Mouse (Mus musculus): ENCODE data around the gene Alg2. TPM values are rescaled to one million over a fixed set of nuclear protein-coding genes. Genes with fewer than 3 reads are reported as not detected.

Gene Alg2
- polyA plus RNA-seq, 1 experiment from 2014 or later: 162 TPM

- H3K4me3 ChIP-seq (ENCODE audit: low read depth, low read length): peak overlapping the region; percentile 78
- peaks cover 14% of the 10 kb centered on the region for H3K36me3 ChIP-seq (ENCODE audit: control insufficient read depth, insufficient read depth, low read length)
- H3K27ac ChIP-seq (ENCODE audit: low read depth, low read length): peak overlapping the region; percentile 94
- H3K4me1 ChIP-seq (ENCODE audit: control insufficient read depth, insufficient read depth, low read length): peaks cover 8% of the 10 kb centered on the region
- no peaks in the 10 kb centered on the region for H3K27me3 ChIP-seq (ENCODE audit: control insufficient read depth, insufficient read depth, low read length)
- DNase-seq (ENCODE audit: low spot score) (peak; percentile 15), ATAC-seq (ENCODE audit: insufficient read depth, low FRiP score, low TSS enrichment) (peak; percentile 3; the same call in 1 of the 2 replicates)
- 14% methylated on average over 31 of the region's 31 CpGs for WGBS
- no peaks in the 10 kb centered on the region for H3K9me3 ChIP-seq (ENCODE audit: control insufficient read depth, low read length)
- H3K4me2 ChIP-seq (ENCODE audit: low read depth): peak overlapping the region; percentile 57
- peak overlapping the region; percentile 90 for H3K9ac ChIP-seq (ENCODE audit: low read length)
These were observed 854 bp upstream of the Alg2 start for GRCm38 (mm10) chr4:47474730-47475643.

- H3K9ac ChIP-seq (ENCODE audit: low read length): peak overlapping the region; percentile 90
- no peaks in the 10 kb centered on the region for H3K27me3 ChIP-seq (ENCODE audit: control insufficient read depth, insufficient read depth, low read length)
- H3K4me2 ChIP-seq (ENCODE audit: low read depth): peak overlapping the region; percentile 57
- WGBS: 5% methylated on average over 10 of the region's 14 CpGs
- no peaks in the 10 kb centered on the region for H3K9me3 ChIP-seq (ENCODE audit: control insufficient read depth, low read length)
- ATAC-seq (ENCODE audit: insufficient read depth, low FRiP score, low TSS enrichment): no peak; the same call in 1 of the 2 replicates
- H3K4me1 ChIP-seq (ENCODE audit: control insufficient read depth, insufficient read depth, low read length): peaks cover 8% of the 10 kb centered on the region
- peak overlapping the region; percentile 94 for H3K27ac ChIP-seq (ENCODE audit: low read depth, low read length)
- H3K4me3 ChIP-seq (ENCODE audit: low read depth, low read length): peak overlapping the region; percentile 78
- DNase-seq (ENCODE audit: low spot score): no peak
- H3K36me3 ChIP-seq (ENCODE audit: control insufficient read depth, insufficient read depth, low read length): peaks cover 25% of the 10 kb centered on the region
These were observed 556 bp downstream of the Alg2 start for GRCm38 (mm10) chr4:47473586-47473967.

- Histone ChIP-seq H3K4me2 (ENCODE audit: low read depth) (no peak overlapping the region), H3K27me3 (ENCODE audit: control insufficient read depth, insufficient read depth, low read length) (no peaks in the 10 kb centered on the region), H3K9me3 (ENCODE audit: control insufficient read depth, low read length) (no peaks in the 10 kb centered on the region), H3K4me1 (ENCODE audit: control insufficient read depth, insufficient read depth, low read length) (no peaks in the 10 kb centered on the region), H3K36me3 (ENCODE audit: control insufficient read depth, insufficient read depth, low read length) (peaks cover 27% of the 10 kb centered on the region), H3K27ac (ENCODE audit: low read depth, low read length) (no peak overlapping the region), H3K4me3 (ENCODE audit: low read depth, low read length) (no peak overlapping the region), H3K9ac (ENCODE audit: low read length) (no peak overlapping the region)
- WGBS: 92% methylated on average over 2 of the region's 2 CpGs
- ATAC-seq (ENCODE audit: insufficient read depth, low FRiP score, low TSS enrichment) (no peak), DNase-seq (ENCODE audit: low spot score) (no peak)
These were observed 6.9 kb downstream of the Alg2 start for GRCm38 (mm10) chr4:47467196-47467595.

- ATAC-seq (ENCODE audit: insufficient read depth, low FRiP score, low TSS enrichment): no peak
- Histone ChIP-seq H3K27ac (ENCODE audit: low read depth, low read length) (no peak overlapping the region), H3K4me3 (ENCODE audit: low read depth, low read length) (no peak overlapping the region)
These were observed 24.3 kb downstream of the Alg2 start for GRCm38 (mm10) chr4:47449586-47450522.

GRCm38 (mm10) chr4:47449116-47449515, 25.0 kb downstream of the Alg2 start:
- no peak overlapping the region for H3K4me3 ChIP-seq (ENCODE audit: low read depth, low read length)
- H3K9ac ChIP-seq (ENCODE audit: low read length): no peak overlapping the region
- DNase-seq (ENCODE audit: low spot score) (no peak), ATAC-seq (ENCODE audit: insufficient read depth, low FRiP score, low TSS enrichment) (no peak)
- H3K4me2 ChIP-seq (ENCODE audit: low read depth): no peak overlapping the region
- H3K9me3 ChIP-seq (ENCODE audit: control insufficient read depth, low read length): no peaks in the 10 kb centered on the region
- H3K27me3 ChIP-seq (ENCODE audit: control insufficient read depth, insufficient read depth, low read length): no peaks in the 10 kb centered on the region
- no peaks in the 10 kb centered on the region for H3K4me1 ChIP-seq (ENCODE audit: control insufficient read depth, insufficient read depth, low read length)
- WGBS: 56% methylated on average over 5 of the region's 5 CpGs
- no peak overlapping the region for H3K27ac ChIP-seq (ENCODE audit: low read depth, low read length)
- no peaks in the 10 kb centered on the region for H3K36me3 ChIP-seq (ENCODE audit: control insufficient read depth, insufficient read depth, low read length)

More at GRCm38 (mm10) chr4:47449586-47450522, 24.3 kb downstream of the Alg2 start:
- whole genome bisulfite sequencing: 17% methylated on average over 18 of the region's 18 CpGs
- H3K27me3 ChIP-seq (ENCODE audit: control insufficient read depth, insufficient read depth, low read length): no peaks in the 10 kb centered on the region
- no peak overlapping the region for H3K9ac ChIP-seq (ENCODE audit: low read length)
- DNase-seq (ENCODE audit: low spot score): peak; percentile 32
- no peaks in the 10 kb centered on the region for H3K9me3 ChIP-seq (ENCODE audit: control insufficient read depth, low read length)
- no peaks in the 10 kb centered on the region for H3K36me3 ChIP-seq (ENCODE audit: control insufficient read depth, insufficient read depth, low read length)
- no peak overlapping the region for H3K4me2 ChIP-seq (ENCODE audit: low read depth)
- H3K4me1 ChIP-seq (ENCODE audit: control insufficient read depth, insufficient read depth, low read length): no peaks in the 10 kb centered on the region

- Histone ChIP-seq H3K4me2 (ENCODE audit: low read depth) (no peak overlapping the region), H3K4me3 (ENCODE audit: low read depth, low read length) (no peak overlapping the region), H3K9me3 (ENCODE audit: control insufficient read depth, low read length) (no peaks in the 10 kb centered on the region), H3K27me3 (ENCODE audit: control insufficient read depth, insufficient read depth, low read length) (no peaks in the 10 kb centered on the region), H3K27ac (ENCODE audit: low read depth, low read length) (no peak overlapping the region), H3K9ac (ENCODE audit: low read length) (no peak overlapping the region), H3K36me3 (ENCODE audit: control insufficient read depth, insufficient read depth, low read length) (no peaks in the 10 kb centered on the region), H3K4me1 (ENCODE audit: control insufficient read depth, insufficient read depth, low read length) (no peaks in the 10 kb centered on the region)
- 91% methylated on average over 3 of the region's 3 CpGs for WGBS
- DNase-seq (ENCODE audit: low spot score) (no peak), ATAC-seq (ENCODE audit: insufficient read depth, low FRiP score, low TSS enrichment) (no peak)
These were observed 25.6 kb downstream of the Alg2 start for GRCm38 (mm10) chr4:47448526-47448925.

- Histone ChIP-seq H3K27ac (ENCODE audit: low read depth, low read length) (no peak overlapping the region), H3K27me3 (ENCODE audit: control insufficient read depth, insufficient read depth, low read length) (no peaks in the 10 kb centered on the region), H3K4me2 (ENCODE audit: low read depth) (no peak overlapping the region), H3K9ac (ENCODE audit: low read length) (no peak overlapping the region), H3K9me3 (ENCODE audit: control insufficient read depth, low read length) (no peaks in the 10 kb centered on the region), H3K36me3 (ENCODE audit: control insufficient read depth, insufficient read depth, low read length) (no peaks in the 10 kb centered on the region), H3K4me3 (ENCODE audit: low read depth, low read length) (no peak overlapping the region), H3K4me1 (ENCODE audit: control insufficient read depth, insufficient read depth, low read length) (peaks cover 10% of the 10 kb centered on the region; the same call in 1 of the 2 replicates)
- DNase-seq (ENCODE audit: low spot score): no peak
- WGBS: 91% methylated on average over 11 of the region's 11 CpGs
- ATAC-seq (ENCODE audit: insufficient read depth, low FRiP score, low TSS enrichment): no peak
These were observed 33.2 kb downstream of the Alg2 start for GRCm38 (mm10) chr4:47440951-47441350.

GRCm38 (mm10) chr4:47438956-47439355, 35.2 kb downstream of the Alg2 start:
- Histone ChIP-seq H3K27me3 (ENCODE audit: control insufficient read depth, insufficient read depth, low read length) (no peaks in the 10 kb centered on the region), H3K9me3 (ENCODE audit: control insufficient read depth, low read length) (no peaks in the 10 kb centered on the region), H3K4me1 (ENCODE audit: control insufficient read depth, insufficient read depth, low read length) (peaks cover 10% of the 10 kb centered on the region; the same call in 1 of the 2 replicates), H3K27ac (ENCODE audit: low read depth, low read length) (no peak overlapping the region), H3K4me2 (ENCODE audit: low read depth) (no peak overlapping the region), H3K4me3 (ENCODE audit: low read depth, low read length) (no peak overlapping the region), H3K36me3 (ENCODE audit: control insufficient read depth, insufficient read depth, low read length) (no peaks in the 10 kb centered on the region), H3K9ac (ENCODE audit: low read length) (no peak overlapping the region)
- ATAC-seq (ENCODE audit: insufficient read depth, low FRiP score, low TSS enrichment) (no peak), DNase-seq (ENCODE audit: low spot score) (no peak)
- WGBS: 77% methylated on average over 6 of the region's 6 CpGs
